Mouse (Mus musculus) olfactory bulb, adult 2 months (tissue): ENCODE results near the gene Map4.

Experiments used
- CTCF ChIP-seq: fragments of 200-500 bp; IDR thresholded peaks from 2 replicates; pipeline ENCODE4 v1.5.1; 2012; ENCODE audit warnings: low read depth, mild to moderate bottlenecking, low read length, moderate library complexity; ENCODE audit not compliant: insufficient read depth
- POLR2A ChIP-seq: fragments of 200-500 bp; IDR thresholded peaks from 2 replicates; pipeline ENCODE4 v1.6.1; 2012; ENCODE audit warnings: mild to moderate bottlenecking, low read depth, low read length, moderate library complexity; ENCODE audit not compliant: insufficient read depth

DNA sequence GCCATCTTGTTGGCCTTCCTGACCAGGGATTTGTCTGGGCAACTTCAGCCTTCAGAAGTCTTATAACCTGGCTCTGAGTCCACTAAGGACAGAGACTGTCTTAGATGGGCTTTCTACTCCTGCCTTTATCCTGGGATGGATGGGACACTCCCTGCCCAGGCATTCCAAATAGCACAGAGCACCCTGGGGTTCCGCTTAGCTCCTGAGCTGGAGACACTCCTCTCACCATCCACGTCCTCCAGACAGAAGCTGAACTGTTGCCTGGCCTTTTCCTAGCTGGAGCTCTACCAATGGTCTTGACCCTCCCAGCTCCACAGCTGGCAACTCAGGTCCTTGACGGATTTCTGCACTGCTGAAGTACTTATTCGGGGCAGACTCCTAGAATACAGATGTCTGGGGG lies 29.0 kb upstream of the Map4 start:
- TF ChIP-seq CTCF, result no peak
- no peak for TF ChIP-seq POLR2A
